Mouse (Mus musculus) neural tube, embryonic 14.5 days (tissue): ENCODE measurements around the gene Slc35f5. TPM values are rescaled to one million over a fixed set of nuclear protein-coding genes. Genes with fewer than 3 reads are reported as not detected.
A peak's percentile ranks its signal among the peaks of the same experiment; 100 is the strongest.
"Not testable (repeated sequence)": the region's sequence is repeated elsewhere in the genome, so short reads cannot be mapped to it uniquely, and the experiment has no call there.

Experiments used
- ATAC-seq: fragments of 200-750 bp; cut with Nextera tagmentation; 2 replicates; pipeline ENCODE4 v1.8.0; 2017; ENCODE audit warnings: low read depth, mild to moderate bottlenecking, moderate TSS enrichment, moderate library complexity
- H3K27ac ChIP-seq: fragments of 300-500 bp; sonication (generic); 2 replicates; pipeline ENCODE4 v1.5.1; 2014; ENCODE audit warnings: low read depth, mild to moderate bottlenecking, control low read depth, low read length, moderate library complexity, mixed read lengths
- H3K27me3 ChIP-seq: fragments of 300-500 bp; sonication (generic); 2 replicates; pipeline ENCODE4 v1.6.1; 2014; ENCODE audit warnings: low read length; ENCODE audit not compliant: control insufficient read depth, insufficient read depth
- H3K36me3 ChIP-seq: fragments of 300-500 bp; sonication (generic); 2 replicates; pipeline ENCODE4 v1.6.1; 2014; ENCODE audit warnings: low read length, mixed read lengths; ENCODE audit not compliant: control insufficient read depth, insufficient read depth
- H3K4me1 ChIP-seq: fragments of 300-500 bp; sonication (generic); 2 replicates; pipeline ENCODE4 v1.6.1; 2014; ENCODE audit warnings: low read length; ENCODE audit not compliant: control insufficient read depth, insufficient read depth
- H3K4me2 ChIP-seq: fragments of 300-500 bp; sonication (generic); 2 replicates; pipeline ENCODE4 v1.6.1; 2014; ENCODE audit warnings: mild to moderate bottlenecking, low read depth, low read length, control low read depth
- H3K4me3 ChIP-seq: fragments of 300-500 bp; sonication (generic); 2 replicates; pipeline ENCODE4 v1.5.1; 2014; ENCODE audit warnings: low read depth, low read length, control low read depth, mixed read lengths
- H3K9ac ChIP-seq: fragments of 300-500 bp; sonication (generic); replicated peaks from 2 replicates; pipeline ENCODE4 v1.6.1; 2014; ENCODE audit warnings: low read depth, mild to moderate bottlenecking, control low read depth, low read length, mixed read lengths
- H3K9me3 ChIP-seq: fragments of 300-500 bp; sonication (generic); 2 replicates; pipeline ENCODE4 v1.6.1; 2016; ENCODE audit warnings: low read length; ENCODE audit not compliant: control insufficient read depth
- WGBS: fragments of 180-500 bp; shearing (Covaris S2); extraction: QIAGEN DNeasy Blood & Tissue Kit; methylation state at CpG from one replicate; pipeline ENCODE4 v1.1.7; 2014; 5-methylcytosine and 5-hydroxymethylcytosine counted together
- polyA plus RNA-seq: library from polyadenylated mRNA; unstranded; fragments of >200 nt; fragmentation: Nextera tagmentation; extraction: Ambion mirVana; gene quantifications from 2 replicates; pipeline ENCODE4 v1.2.1, GENCODE M21; 2014

The Slc35f5 gene
- 29.1 and 36.1 TPM in 2 replicates for polyA plus RNA-seq

GRCm38 (mm10) chr1:125560259-125561192, at the start of gene Slc35f5:
TSS of gene Slc35f5 (plus strand) at chr1:125560595.
- peaks cover 7% of the 10 kb centered on the region; the same call in 1 of the 2 replicates for H3K4me1 ChIP-seq
- WGBS, result under 1% methylated on average over 59 of the region's 61 CpGs
- H3K4me2 ChIP-seq, result peak within 1 kb of the TSS; percentile 66
- peak within 1 kb of the TSS; percentile 89 for H3K9ac ChIP-seq
- no peaks in the 10 kb centered on the region for H3K27me3 ChIP-seq
- ATAC-seq, result peak; percentile 96
- no peaks in the 10 kb centered on the region for H3K9me3 ChIP-seq
- H3K27ac ChIP-seq, result peak within 1 kb of the TSS; percentile 90
- H3K36me3 ChIP-seq, result no peaks in the 10 kb centered on the region; the same call in 1 of the 2 replicates
- H3K4me3 ChIP-seq, result peak within 1 kb of the TSS; percentile 88

- H3K9me3 ChIP-seq, result no peaks in the 10 kb centered on the region
- ATAC-seq, result no peak
- WGBS, result 90% methylated on average over 5 of the region's 5 CpGs
Observed at GRCm38 (mm10) chr1:125514706-125515105, 45.7 kb upstream of the Slc35f5 start.

GRCm38 (mm10) chr1:125516910-125517659, 43.3 kb upstream of the Slc35f5 start:
- Histone ChIP-seq H3K4me2 (no peak overlapping the region), H3K36me3 (no peaks in the 10 kb centered on the region), H3K4me3 (no peak overlapping the region), H3K9me3 (no peaks in the 10 kb centered on the region), H3K27ac (no peak overlapping the region), H3K27me3 (no peaks in the 10 kb centered on the region), H3K9ac (no peak overlapping the region), H3K4me1 (no peaks in the 10 kb centered on the region)
- no peak for ATAC-seq
- 81% methylated on average over 7 of the region's 7 CpGs for WGBS

More at GRCm38 (mm10) chr1:125514706-125515105, 45.7 kb upstream of the Slc35f5 start:
- H3K36me3 ChIP-seq, result no peaks in the 10 kb centered on the region
- H3K27ac ChIP-seq, result no peak overlapping the region
- H3K4me2 ChIP-seq, result no peak overlapping the region
- no peak overlapping the region for H3K9ac ChIP-seq
- no peaks in the 10 kb centered on the region for H3K27me3 ChIP-seq
- H3K4me1 ChIP-seq, result no peaks in the 10 kb centered on the region
- H3K4me3 ChIP-seq, result no peak overlapping the region

- Histone ChIP-seq H3K27me3 (no peaks in the 10 kb centered on the region), H3K9me3 (no peaks in the 10 kb centered on the region), H3K9ac (no peak overlapping the region), H3K4me1 (no peaks in the 10 kb centered on the region), H3K4me2 (no peak overlapping the region), H3K4me3 (no peak overlapping the region), H3K36me3 (no peaks in the 10 kb centered on the region), H3K27ac (no peak overlapping the region)
- WGBS, result 70% methylated on average over 5 of the region's 5 CpGs
- ATAC-seq, result no peak
Observed at GRCm38 (mm10) chr1:125519107-125519611, 41.2 kb upstream of the Slc35f5 start.

- H3K27me3 ChIP-seq, result no peaks in the 10 kb centered on the region
- no peaks in the 10 kb centered on the region for H3K36me3 ChIP-seq
- H3K9ac ChIP-seq, result no peak overlapping the region
- no peak overlapping the region for H3K4me3 ChIP-seq
- 57% methylated on average over 7 of the region's 7 CpGs for WGBS
- no peak overlapping the region for H3K4me2 ChIP-seq
- H3K9me3 ChIP-seq, result no peaks in the 10 kb centered on the region
- no peak for ATAC-seq
- no peaks in the 10 kb centered on the region for H3K4me1 ChIP-seq
- no peak overlapping the region for H3K27ac ChIP-seq
Observed at GRCm38 (mm10) chr1:125525965-125526665, 34.3 kb upstream of the Slc35f5 start.

GRCm38 (mm10) chr1:125526666-125527004, 33.8 kb upstream of the Slc35f5 start:
- H3K4me2 ChIP-seq, result no peak overlapping the region
- no peak overlapping the region for H3K27ac ChIP-seq
- WGBS, result 91% methylated on average over 1 of the region's 1 CpGs
- ATAC-seq, result no peak
- H3K36me3 ChIP-seq, result no peaks in the 10 kb centered on the region
- no peaks in the 10 kb centered on the region for H3K9me3 ChIP-seq
- H3K4me3 ChIP-seq, result no peak overlapping the region
- no peaks in the 10 kb centered on the region for H3K4me1 ChIP-seq
- H3K27me3 ChIP-seq, result no peaks in the 10 kb centered on the region
- H3K9ac ChIP-seq, result no peak overlapping the region

- WGBS, result 81% methylated on average over 3 of the region's 3 CpGs
- Histone ChIP-seq H3K4me2 (no peak overlapping the region), H3K9me3 (no peaks in the 10 kb centered on the region), H3K27ac (no peak overlapping the region), H3K36me3 (no peaks in the 10 kb centered on the region), H3K27me3 (no peaks in the 10 kb centered on the region), H3K4me3 (no peak overlapping the region), H3K4me1 (no peaks in the 10 kb centered on the region), H3K9ac (no peak overlapping the region)
- ATAC-seq, result no peak
Observed at GRCm38 (mm10) chr1:125527364-125527763, 33.0 kb upstream of the Slc35f5 start.

- not testable (repeated sequence) for H3K9me3 ChIP-seq, H3K9ac ChIP-seq
- 76% methylated on average over 10 of the region's 10 CpGs for WGBS
Observed at GRCm38 (mm10) chr1:125533180-125533912, 27.0 kb upstream of the Slc35f5 start.

More at GRCm38 (mm10) chr1:125533180-125533912, 27.0 kb upstream of the Slc35f5 start:
- not testable (repeated sequence) for H3K4me1 ChIP-seq, H3K36me3 ChIP-seq, H3K4me3 ChIP-seq, H3K4me2 ChIP-seq, H3K27me3 ChIP-seq, ATAC-seq, H3K27ac ChIP-seq
